ENCODE assay signal across 9 mouse cellular contexts in genomic region chr12:111878213-111878612, GRCm38 (mm10). TPM values are rescaled to one million over a fixed set of nuclear protein-coding genes. Genes with fewer than 3 reads are reported as not detected.
A peak's percentile ranks its signal among the peaks of the same experiment; 100 is the strongest.
DNase-seq lines count a peak whose midpoint lies in the region; ATAC-seq and TF ChIP-seq lines count a peak whose summit lies in the region.
"Had no signal": no experiment of that assay in that cellular context is flagged by ENCODE, and none has a peak within 500 bp of the region (broad histone marks: within the 10 kb centered on the region; RNA-seq: fewer than 3 reads in every experiment).

No protein-coding gene starts in this region.

- H3K4me1 ChIP-seq in liver, embryonic 11.5 days (replicated peaks; ENCODE audit: control insufficient read depth, insufficient read depth, low read length) = peaks cover 13% of the 10 kb centered on the region
- no peaks in the 10 kb centered on the region for H3K4me1 ChIP-seq in stomach, postnatal 0 days (replicated peaks; ENCODE audit: control insufficient read depth, insufficient read depth)

- peak; percentile 75 for ATAC-seq in liver, embryonic 11.5 days (replicated peaks; ENCODE audit: low FRiP score)
- peak; percentile 78 for ATAC-seq in stomach, postnatal 0 days (ENCODE audit: low FRiP score, low TSS enrichment)

- peak; percentile 98 for TF ChIP-seq CTCF in stomach, postnatal 0 days (IDR thresholded peaks at IDR 0.05; ENCODE audit: low read depth)

- no peaks in the 10 kb centered on the region for H3K9me3 ChIP-seq in liver, embryonic 11.5 days (ENCODE audit: control insufficient read depth, low read length)
- no peaks in the 10 kb centered on the region for H3K9me3 ChIP-seq in stomach, postnatal 0 days (ENCODE audit: control insufficient read depth, low read length)

- no peak overlapping the region for H3K9ac ChIP-seq in liver, embryonic 11.5 days (ENCODE audit: low read depth, low read length)
- no peak overlapping the region for H3K9ac ChIP-seq in stomach, postnatal 0 days (ENCODE audit: low read length)

- peak; percentile 90 to 91 for DNase-seq in B cell, adult 2 months
- DNase-seq in adrenal gland, postnatal 14 days = peak; percentile 93
- peak; percentile 76 for DNase-seq in embryo, embryonic 9.5 days (ENCODE audit: extremely low spot score)
- peak; percentile 76 to 93 for DNase-seq in heart, adult 18-20 months
- DNase-seq in kidney, adult 8-10 months = peak; percentile 58 to 83
- peak; percentile 72 for DNase-seq in liver, embryonic 11.5 days (ENCODE audit: low spot score)
- DNase-seq in naive thymus-derived CD4-positive, alpha-beta T cell, adult 2 months (ENCODE audit: low read depth) = peak; percentile 89
- DNase-seq in stomach, postnatal 0 days (ENCODE audit: low spot score) = peak; percentile 87

- no peak overlapping the region for H3K4me2 ChIP-seq in liver, embryonic 11.5 days
- H3K4me2 ChIP-seq in stomach, postnatal 0 days (replicated peaks; ENCODE audit: low read depth) = no peak overlapping the region

- H3K27me3 ChIP-seq in liver, embryonic 11.5 days (replicated peaks; ENCODE audit: control insufficient read depth, insufficient read depth, low read length) = no peaks in the 10 kb centered on the region
- no peaks in the 10 kb centered on the region for H3K27me3 ChIP-seq in stomach, postnatal 0 days (ENCODE audit: control insufficient read depth, insufficient read depth, low read length)

- WGBS in liver, embryonic 11.5 days = 15% methylated on average over 3 of the region's 3 CpGs
- 18% methylated on average over 3 of the region's 3 CpGs for WGBS in stomach, postnatal 0 days

- no peak for TF ChIP-seq EP300 in stomach, postnatal 0 days (optimal IDR thresholded peaks at IDR 0.05)

- no peaks in the 10 kb centered on the region for H3K36me3 ChIP-seq in liver, embryonic 11.5 days (ENCODE audit: control insufficient read depth, insufficient read depth, low read length)
- no peaks in the 10 kb centered on the region for H3K36me3 ChIP-seq in stomach, postnatal 0 days (ENCODE audit: control insufficient read depth, insufficient read depth, low read length)

- no peak overlapping the region for H3K27ac ChIP-seq in liver, embryonic 11.5 days (ENCODE audit: low read depth, low read length)
- H3K27ac ChIP-seq in stomach, postnatal 0 days (replicated peaks) = no peak overlapping the region

- no peak overlapping the region for H3K4me3 ChIP-seq in liver, embryonic 11.5 days (ENCODE audit: low read depth, low read length)
- no peak overlapping the region for H3K4me3 ChIP-seq in stomach, postnatal 0 days (ENCODE audit: low read depth, low read length)
- H3K4me3 ChIP-seq: erythroblast, embryonic 14.5 days had no signal

RNA-seq across cellular contexts. Expression of gene Ppp1r13b, which starts 29.7 kb away (rescaled TPM):
- total RNA-seq in adrenal gland, postnatal 14 days (2021) = 17.5 and 22.0 TPM in 2 replicates
- 10 to 100 TPM; 16.9 to 17.8 TPM for total RNA-seq in heart, adult 18-20 months (2021)
- 10.8 TPM in 2 replicates for polyA plus RNA-seq in liver, embryonic 11.5 days (2014; fragmentation: Nextera tagmentation; extraction: Ambion mirVana)
- 18.9 and 21.5 TPM in 2 replicates for polyA plus RNA-seq in stomach, postnatal 0 days (2015; fragmentation: Nextera tagmentation; extraction: Ambion mirVana)
